Mouse (Mus musculus) heart, adult 10 weeks (tissue): ENCODE results near the gene Olfr1381. TPM values are rescaled to one million over a fixed set of nuclear protein-coding genes. Genes with fewer than 3 reads are reported as not detected.

ENCODE experiments used
- polyA plus RNA-seq: library from polyadenylated mRNA; stranded (reverse); fragments of 350-450 nt; fragmentation: Illumina TruSeq; extraction: RNeasy Lipid Tissue Mini Kit (QIAGEN cat#74804); gene quantifications from one replicate; pipeline ENCODE4 v1.2.3, GENCODE M21; 2014; ENCODE audit warnings: low read depth, low replicate concordance

Olfr1381 gene
- polyA plus RNA-seq: not detected

GRCm38 (mm10) chr11:49543149-49543548, at the start of gene Olfr1381:
Gene Olfr1381, plus strand, starts transcription at chr11:49543449.

GRCm38 (mm10) chr11:49519348-49519747, 23.9 kb upstream of the Olfr1381 start, which contains the start of gene Olfr1383:
Gene Olfr1383, plus strand, starts transcription at chr11:49519648.

GRCm38 (mm10) chr11:49527947-49528346, 15.3 kb upstream of the Olfr1381 start, which contains the start of gene Olfr1382:
Gene Olfr1382, plus strand, starts transcription at chr11:49528247.

GRCm38 (mm10) chr11:49556578-49556977, 13.3 kb downstream of the Olfr1381 start, which contains the start of gene Olfr1380:
Gene Olfr1380, plus strand, starts transcription at chr11:49556878.

Other genes with a start within 250 kb of the Olfr1381 start
- gene Olfr10, start 238.7 kb upstream of the Olfr1381 start, polyA plus RNA-seq: not detected
- not detected for gene Olfr1391, start 220.7 kb upstream of the Olfr1381 start, polyA plus RNA-seq
- not detected for gene Olfr1390, start 208.3 kb upstream of the Olfr1381 start, polyA plus RNA-seq
- gene Olfr1389, start 120.4 kb upstream of the Olfr1381 start, polyA plus RNA-seq: not detected
- 0.13 TPM for gene Olfr1388, start 106.8 kb upstream of the Olfr1381 start, polyA plus RNA-seq
- gene Olfr1387, start 88.1 kb upstream of the Olfr1381 start, polyA plus RNA-seq: not detected
- not detected for gene Olfr1386, start 78.4 kb upstream of the Olfr1381 start, polyA plus RNA-seq
- not detected for gene Olfr1385, start 54.4 kb upstream of the Olfr1381 start, polyA plus RNA-seq
- not detected for gene Olfr1384, start 36.7 kb upstream of the Olfr1381 start, polyA plus RNA-seq
- not detected for gene Olfr1383, start 23.8 kb upstream of the Olfr1381 start, polyA plus RNA-seq
- gene Olfr1382, start 15.2 kb upstream of the Olfr1381 start, polyA plus RNA-seq: not detected
- not detected for gene Olfr1380, start 13.4 kb downstream of the Olfr1381 start, polyA plus RNA-seq
- 7.9 TPM for gene Flt4, start 65.8 kb downstream of the Olfr1381 start, polyA plus RNA-seq
- gene Scgb3a1, start 120.2 kb downstream of the Olfr1381 start, polyA plus RNA-seq: not detected
- 16.7 TPM for gene Cnot6, start 169.3 kb downstream of the Olfr1381 start, polyA plus RNA-seq